Mouse (Mus musculus) neutrophil, adult 5-6 weeks (primary cell): ENCODE data around the gene Ptcd2. TPM values are rescaled to one million over a fixed set of nuclear protein-coding genes. Genes with fewer than 3 reads are reported as not detected.

ENCODE experiments used
- total RNA-seq: library from RNA; stranded (forward); fragments of 200-1000 nt; gene quantifications from 2 replicates; pipeline ENCODE4 v1.2.3, GENCODE M21; 2017

Gene Ptcd2
- total RNA-seq, 1 experiment from 2014 or later, result 26.0 TPM

Other genes with a start within 250 kb of the Ptcd2 start
- gene Zfp366, start 159.9 kb downstream of the Ptcd2 start, total RNA-seq, result 0.12 TPM in 2 replicates
- gene Mrps27, start 81 bp upstream of the Ptcd2 start, total RNA-seq, result 5.2 and 6.5 TPM in 2 replicates
- 0.12 and 0.35 TPM in 2 replicates for gene Map1b, start 171.8 kb upstream of the Ptcd2 start, total RNA-seq